Mouse (Mus musculus) liver, embryonic 15.5 days (tissue): ENCODE measurements around the gene Nt5c3b. TPM values are rescaled to one million over a fixed set of nuclear protein-coding genes. Genes with fewer than 3 reads are reported as not detected.

Source experiments
- ATAC-seq: fragments of 200-750 bp; cut with Nextera tagmentation; 2 replicates; pipeline ENCODE4 v1.8.0; 2017; ENCODE audit warnings: moderate number of reproducible peaks, mild to moderate bottlenecking, moderate library complexity; ENCODE audit not compliant: insufficient read depth
- H3K27ac ChIP-seq: fragments of 300-500 bp; sonication (generic); replicated peaks from 2 replicates; pipeline ENCODE4 v1.5.1; 2015; ENCODE audit warnings: mild to moderate bottlenecking, inconsistent platforms
- H3K27me3 ChIP-seq: fragments of 300-500 bp; sonication (generic); 2 replicates; pipeline ENCODE4 v1.6.1; 2015; ENCODE audit warnings: mild to moderate bottlenecking, inconsistent platforms
- H3K36me3 ChIP-seq: fragments of 300-500 bp; sonication (generic); replicated peaks from 2 replicates; pipeline ENCODE4 v1.6.1; 2015; ENCODE audit warnings: moderate library complexity, mild to moderate bottlenecking, inconsistent platforms
- H3K4me1 ChIP-seq: fragments of 300-500 bp; sonication (generic); replicated peaks from 2 replicates; pipeline ENCODE4 v1.6.1; 2015; ENCODE audit warnings: inconsistent platforms
- H3K4me2 ChIP-seq: fragments of 300-500 bp; sonication (generic); 2 replicates; pipeline ENCODE4 v1.6.1; 2015; ENCODE audit warnings: moderate library complexity, mild to moderate bottlenecking, inconsistent platforms
- H3K4me3 ChIP-seq: fragments of 300-500 bp; sonication (generic); replicated peaks from 2 replicates; pipeline ENCODE4 v1.5.1; 2015; ENCODE audit warnings: mild to moderate bottlenecking, inconsistent platforms
- H3K9ac ChIP-seq: fragments of 300-500 bp; sonication (generic); 2 replicates; pipeline ENCODE4 v1.6.1; 2015; ENCODE audit warnings: moderate library complexity, mild to moderate bottlenecking, inconsistent platforms
- H3K9me3 ChIP-seq: fragments of 300-500 bp; sonication (generic); replicated peaks from 2 replicates; pipeline ENCODE4 v1.6.1; 2016; ENCODE audit warnings: inconsistent platforms
- WGBS: fragments of 180-500 bp; shearing (Covaris S2); methylation state at CpG from one replicate; pipeline ENCODE4 v1.1.7; 2015; ENCODE audit warnings: mixed read lengths; ENCODE audit not compliant: insufficient replicate concordance; 5-methylcytosine and 5-hydroxymethylcytosine counted together
- polyA plus RNA-seq: library from polyadenylated mRNA; unstranded; fragments of >200 nt; fragmentation: Nextera tagmentation; extraction: Ambion mirVana; gene quantifications from 2 replicates; pipeline ENCODE4 v1.2.1, GENCODE M21; 2015

The Nt5c3b gene
- polyA plus RNA-seq, 1 experiment from 2014 or later: 17.7 TPM

DNA sequence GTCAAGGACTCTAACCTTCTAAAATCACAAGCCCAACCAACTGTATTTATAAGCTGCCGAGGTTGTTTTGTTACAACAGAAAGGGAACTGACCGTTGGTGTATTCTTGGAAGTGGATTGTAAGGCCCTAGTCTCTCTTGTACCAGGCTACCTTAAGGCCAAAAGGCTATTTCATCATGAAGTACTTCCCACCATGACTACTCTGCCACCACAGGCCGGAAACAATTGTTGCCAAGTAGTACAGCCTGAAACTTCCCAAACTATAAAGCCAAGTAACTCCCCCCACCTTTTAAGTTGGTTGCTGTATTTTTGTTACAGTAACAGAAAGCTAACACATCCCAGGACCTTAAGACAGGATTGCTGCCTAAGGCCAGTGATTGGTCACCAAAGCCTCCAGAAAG is 14.8 kb downstream of the Nt5c3b start:
- H3K9ac ChIP-seq: no peak overlapping the region
- H3K36me3 ChIP-seq: no peaks in the 10 kb centered on the region
- H3K27ac ChIP-seq: no peak overlapping the region
- H3K4me1 ChIP-seq: peaks cover 6% of the 10 kb centered on the region; the same call in 1 of the 2 replicates
- H3K9me3 ChIP-seq: no peaks in the 10 kb centered on the region
- no peak overlapping the region for H3K4me2 ChIP-seq
- ATAC-seq: no peak
- whole genome bisulfite sequencing: 55% methylated on average over 3 of the region's 3 CpGs
- no peak overlapping the region for H3K4me3 ChIP-seq
- H3K27me3 ChIP-seq: no peaks in the 10 kb centered on the region

DNA sequence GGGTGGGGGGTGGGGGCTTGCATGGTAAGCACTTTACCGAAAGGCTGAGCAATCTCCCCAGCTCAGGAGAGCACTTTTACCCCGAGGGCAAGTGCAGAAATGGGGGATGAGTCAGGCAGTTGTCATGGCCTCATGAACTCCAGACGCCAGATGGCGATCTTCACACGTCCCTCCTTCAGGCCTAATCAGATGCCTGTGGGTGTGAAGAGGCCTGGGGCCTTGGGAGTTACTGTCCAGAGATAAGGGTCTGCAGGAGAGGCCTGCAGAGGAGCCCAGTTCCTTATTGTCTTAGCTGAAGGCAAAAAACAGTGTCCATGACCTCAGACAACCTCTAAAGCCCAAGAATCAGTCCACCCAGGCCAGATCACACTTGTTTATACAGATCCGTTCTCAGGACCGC is 15.8 kb downstream of the Nt5c3b start:
- Histone ChIP-seq H3K9ac (no peak overlapping the region), H3K4me2 (no peak overlapping the region), H3K36me3 (no peaks in the 10 kb centered on the region), H3K27me3 (peaks cover 4% of the 10 kb centered on the region; the same call in 1 of the 2 replicates), H3K9me3 (no peaks in the 10 kb centered on the region), H3K4me1 (peaks cover 6% of the 10 kb centered on the region; the same call in 1 of the 2 replicates), H3K27ac (no peak overlapping the region), H3K4me3 (no peak overlapping the region)
- WGBS: 22% methylated on average over 7 of the region's 7 CpGs
- ATAC-seq: 0 out of 2 replicates have a peak, but pooled peaks have one; percentile 47

DNA sequence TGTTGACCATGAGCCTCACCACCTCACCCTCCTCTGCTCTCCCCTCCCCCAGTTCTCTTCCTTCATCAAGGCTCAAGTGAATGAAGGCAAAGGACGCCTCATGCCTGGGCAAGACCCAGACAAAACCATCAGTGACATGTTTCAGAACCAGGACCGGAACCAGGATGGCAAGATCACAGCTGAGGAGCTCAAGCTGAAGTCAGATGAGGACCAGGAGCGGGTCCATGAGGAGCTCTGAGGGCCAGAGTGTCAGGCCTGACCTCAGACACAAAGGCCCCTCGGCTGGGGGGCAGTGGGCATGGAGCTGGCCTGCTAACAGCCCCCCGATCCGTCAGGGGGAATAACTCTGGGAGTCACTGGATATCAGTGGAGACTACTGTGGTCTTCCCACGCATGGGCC is 17.8 kb downstream of the Nt5c3b start:
- no peaks in the 10 kb centered on the region for H3K36me3 ChIP-seq
- H3K27me3 ChIP-seq: peaks cover 8% of the 10 kb centered on the region; the same call in 1 of the 2 replicates
- no peaks in the 10 kb centered on the region for H3K9me3 ChIP-seq
- no peak overlapping the region for H3K27ac ChIP-seq
- no peak for ATAC-seq
- no peak overlapping the region for H3K9ac ChIP-seq
- H3K4me1 ChIP-seq: peaks cover 6% of the 10 kb centered on the region; the same call in 1 of the 2 replicates
- H3K4me3 ChIP-seq: no peak overlapping the region
- 73% methylated on average over 7 of the region's 7 CpGs for WGBS
- H3K4me2 ChIP-seq: no peak overlapping the region

DNA sequence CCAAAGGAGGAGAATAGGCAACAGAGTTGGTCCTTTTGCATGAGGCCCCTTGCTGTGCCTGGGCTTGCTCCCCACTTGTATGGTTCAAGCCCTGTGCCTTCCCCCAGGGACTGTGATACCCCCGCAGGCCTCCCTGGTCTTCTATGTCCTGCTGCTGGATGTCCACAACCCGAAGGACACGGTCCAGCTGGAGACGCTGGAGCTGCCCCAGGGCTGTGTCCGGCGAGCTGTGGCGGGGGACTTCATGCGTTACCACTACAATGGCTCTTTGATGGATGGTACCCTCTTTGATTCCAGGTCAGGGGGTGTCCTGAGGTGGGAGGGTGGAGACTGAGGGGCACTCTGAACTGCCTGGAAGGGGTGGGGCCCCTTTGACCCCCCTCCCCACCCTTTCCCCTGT is 20.1 kb downstream of the Nt5c3b start:
- H3K27ac ChIP-seq: no peak overlapping the region
- H3K4me1 ChIP-seq: peaks cover 6% of the 10 kb centered on the region; the same call in 1 of the 2 replicates
- H3K9me3 ChIP-seq: no peaks in the 10 kb centered on the region
- no peaks in the 10 kb centered on the region for H3K36me3 ChIP-seq
- H3K27me3 ChIP-seq: peaks cover 17% of the 10 kb centered on the region
- no peak overlapping the region for H3K4me2 ChIP-seq
- no peak overlapping the region for H3K4me3 ChIP-seq
- WGBS: 87% methylated on average over 8 of the region's 8 CpGs
- H3K9ac ChIP-seq: no peak overlapping the region
- ATAC-seq: no peak

DNA sequence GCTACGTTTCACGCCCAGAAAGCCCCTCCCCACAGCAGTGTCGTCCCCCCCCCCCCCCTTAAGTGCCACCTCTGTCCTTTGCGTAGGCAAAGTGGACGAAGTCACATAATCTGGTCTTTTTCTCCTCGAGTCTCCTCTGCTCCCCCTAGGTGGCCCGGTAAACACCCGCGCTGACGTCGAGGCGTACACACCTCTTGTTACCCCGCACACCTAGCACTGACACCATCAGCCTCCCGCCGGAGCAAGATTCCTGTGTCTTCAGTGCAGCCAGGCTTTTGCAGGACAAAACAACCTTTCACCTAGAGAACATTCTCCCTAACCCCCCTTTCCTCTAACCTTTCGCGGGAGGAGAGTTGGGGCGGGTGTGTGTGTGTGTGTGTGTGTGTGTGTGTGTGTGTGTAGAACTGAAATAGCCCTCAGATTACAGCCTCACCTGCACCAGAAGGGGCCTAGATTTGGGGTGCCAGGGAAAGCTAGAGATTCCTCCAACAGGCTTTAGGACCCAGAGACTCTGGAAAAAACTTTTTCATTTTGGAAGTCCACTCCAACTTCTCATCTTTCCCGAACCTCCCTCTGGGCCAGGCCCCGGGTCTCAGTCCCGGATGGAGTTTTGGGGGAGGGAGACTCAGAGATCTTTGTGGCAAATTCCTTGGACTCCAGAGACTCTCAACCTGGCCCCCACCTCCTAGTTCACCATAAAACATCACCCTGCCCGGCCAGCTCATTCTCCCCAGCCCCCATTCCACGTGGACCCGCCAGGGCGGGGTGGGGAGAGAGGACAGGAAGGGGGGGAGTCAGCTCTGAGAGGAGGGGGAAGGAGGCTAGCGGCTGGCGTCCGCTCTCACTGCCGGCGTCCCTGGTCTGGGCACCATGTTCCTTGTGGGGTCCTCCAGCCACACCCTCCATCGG is 26.4 kb downstream of the Nt5c3b start, which contains the start of gene Fkbp10:
Gene Fkbp10, plus strand, starts transcription at position 784 of the 909 bp plus-strand sequence.
- H3K9me3 ChIP-seq: no peaks in the 10 kb centered on the region
- H3K4me3 ChIP-seq: peak within 1 kb of the TSS; percentile 57
- peak within 1 kb of the TSS; percentile 67 for H3K4me2 ChIP-seq
- ATAC-seq: no peak; the same call in 1 of the 2 replicates
- peaks cover 13% of the 10 kb centered on the region for H3K4me1 ChIP-seq
- no peak within 1 kb of the TSS for H3K9ac ChIP-seq
- H3K36me3 ChIP-seq: no peaks in the 10 kb centered on the region
- WGBS: 3% methylated on average over 31 of the region's 31 CpGs
- H3K27ac ChIP-seq: peak within 1 kb of the TSS; percentile 24; the same call in 1 of the 2 replicates
- H3K27me3 ChIP-seq: peaks cover 62% of the 10 kb centered on the region

DNA sequence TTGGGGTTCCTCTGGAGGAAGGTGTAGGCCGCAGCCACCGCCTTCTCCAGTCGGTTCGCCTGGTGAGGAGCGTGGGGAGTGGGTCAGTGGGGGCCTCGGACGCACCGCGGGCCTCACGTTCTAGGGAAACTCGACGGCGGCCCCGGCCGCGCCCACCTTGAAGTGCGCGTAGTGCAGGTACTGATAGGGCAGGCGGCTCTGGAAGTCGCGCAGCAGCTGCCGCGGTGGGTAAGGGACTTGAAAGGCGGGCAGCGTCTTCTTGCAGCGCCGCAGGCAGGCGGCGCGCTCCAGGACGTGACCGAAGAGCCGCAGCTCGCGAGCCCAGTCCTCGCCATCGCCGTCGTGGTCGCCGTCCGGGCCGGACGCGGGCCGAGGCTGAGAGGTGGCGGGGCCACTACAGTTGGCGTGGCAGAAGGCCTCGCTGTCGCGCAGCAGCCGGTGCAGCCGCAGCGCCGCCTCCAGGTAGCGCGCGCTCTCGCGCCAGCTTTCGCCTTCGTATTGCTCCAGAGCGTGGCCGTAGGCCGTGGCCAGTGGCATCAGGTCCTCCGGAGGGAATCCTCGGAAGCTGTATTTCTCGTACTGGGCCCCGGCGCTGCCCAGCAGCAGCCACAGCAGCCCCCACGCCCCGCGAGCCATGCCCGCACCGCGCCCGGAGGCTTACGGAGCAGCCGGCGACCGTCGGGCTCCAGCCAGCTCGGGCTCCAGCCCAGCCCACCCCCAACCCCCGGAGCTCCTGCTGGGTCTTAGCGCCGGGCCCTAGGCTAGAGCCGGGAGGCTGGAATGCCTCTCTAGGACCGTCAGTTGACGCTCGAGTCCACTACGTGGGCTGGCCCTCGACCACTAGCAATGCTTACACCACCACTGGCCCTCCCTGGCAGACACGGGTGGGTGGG is 27.3 kb downstream of the Nt5c3b start, which contains the start of gene P3h4:
Gene P3h4, minus strand, starts transcription at position 816 of the 893 bp plus-strand sequence.
- peak within 1 kb of the TSS; percentile 21; the same call in 1 of the 2 replicates for H3K9ac ChIP-seq
- H3K4me2 ChIP-seq: peak within 1 kb of the TSS; percentile 67
- H3K9me3 ChIP-seq: no peaks in the 10 kb centered on the region
- peaks cover 62% of the 10 kb centered on the region for H3K27me3 ChIP-seq
- H3K27ac ChIP-seq: peak within 1 kb of the TSS; percentile 24; the same call in 1 of the 2 replicates
- ATAC-seq: peak; percentile 77
- peaks cover 13% of the 10 kb centered on the region for H3K4me1 ChIP-seq
- peak within 1 kb of the TSS; percentile 57 for H3K4me3 ChIP-seq
- 2% methylated on average over 93 of the region's 93 CpGs for WGBS
- H3K36me3 ChIP-seq: no peaks in the 10 kb centered on the region

DNA sequence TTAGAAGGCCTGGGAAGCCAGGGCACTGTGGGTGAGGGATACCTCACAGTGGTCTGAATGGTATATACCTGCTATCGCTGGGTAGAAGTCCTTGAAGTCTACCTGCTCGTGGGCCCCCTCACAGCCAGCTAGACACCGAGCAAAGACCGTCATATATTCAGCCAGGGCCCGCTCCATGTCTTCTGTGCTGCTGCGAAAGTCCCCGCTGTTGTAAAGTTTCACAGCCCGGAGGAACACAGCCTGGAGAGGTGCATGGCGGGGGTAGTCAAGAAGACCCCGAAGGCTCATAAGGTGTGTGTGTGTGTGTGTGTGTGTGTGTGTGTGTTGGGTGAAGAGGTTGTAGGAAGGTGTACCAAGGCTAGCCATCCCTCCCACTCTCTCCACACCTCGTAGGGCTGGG is 28.1 kb downstream of the Nt5c3b start:
- 69% methylated on average over 11 of the region's 11 CpGs for WGBS
- no peak for ATAC-seq
- Histone ChIP-seq H3K4me2 (peak overlapping the region; percentile 67), H3K9me3 (no peaks in the 10 kb centered on the region), H3K9ac (no peak overlapping the region), H3K4me1 (peaks cover 13% of the 10 kb centered on the region), H3K4me3 (peak overlapping the region; percentile 57), H3K27me3 (peaks cover 62% of the 10 kb centered on the region), H3K27ac (no peak overlapping the region), H3K36me3 (no peaks in the 10 kb centered on the region)

DNA sequence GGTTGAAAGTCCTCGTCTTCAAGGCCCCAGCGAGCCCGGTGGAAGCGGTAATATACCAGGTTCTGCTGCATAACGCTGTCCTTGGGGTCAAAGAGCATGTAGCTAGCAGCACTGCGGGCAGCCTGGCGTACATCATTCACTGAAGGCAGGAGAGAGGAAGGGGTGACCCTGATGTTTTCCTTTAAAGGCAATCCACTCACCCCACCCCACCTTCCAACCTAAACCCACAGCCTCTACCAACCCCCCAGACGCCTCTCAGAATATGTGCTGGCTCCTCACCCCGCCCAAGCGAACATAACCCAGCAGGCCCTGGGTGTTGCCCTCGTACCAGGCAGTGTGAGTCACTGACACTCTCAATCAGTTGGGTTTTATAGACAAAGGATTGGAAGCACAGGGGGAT is 29.9 kb downstream of the Nt5c3b start:
- Histone ChIP-seq H3K4me2 (no peak overlapping the region), H3K9me3 (no peaks in the 10 kb centered on the region), H3K27me3 (peaks cover 54% of the 10 kb centered on the region), H3K27ac (no peak overlapping the region), H3K36me3 (no peaks in the 10 kb centered on the region), H3K9ac (no peak overlapping the region), H3K4me1 (peaks cover 13% of the 10 kb centered on the region), H3K4me3 (no peak overlapping the region)
- WGBS: 53% methylated on average over 11 of the region's 11 CpGs
- no peak for ATAC-seq

DNA sequence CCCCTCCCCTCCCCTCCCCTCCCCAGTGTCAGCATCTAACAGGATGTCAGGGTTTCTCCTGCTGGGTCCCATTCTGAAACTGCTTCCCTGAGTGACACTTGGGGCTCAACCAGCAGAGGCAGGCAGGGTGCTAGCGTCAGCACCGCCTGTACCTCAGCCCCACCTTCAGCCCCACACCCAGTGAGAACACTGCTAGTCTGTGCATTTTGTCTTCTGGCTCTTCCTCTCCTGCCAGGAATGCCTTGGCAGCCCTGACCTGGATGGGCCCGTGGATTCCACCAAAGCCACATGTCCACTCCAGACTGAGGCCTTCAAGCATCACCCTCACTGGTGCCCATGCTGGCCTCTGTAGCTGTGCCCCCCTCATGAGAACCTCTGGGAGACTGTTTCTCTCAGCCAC is 31.9 kb downstream of the Nt5c3b start:
- Histone ChIP-seq H3K9me3 (no peaks in the 10 kb centered on the region), H3K9ac (no peak overlapping the region), H3K36me3 (no peaks in the 10 kb centered on the region), H3K4me3 (no peak overlapping the region), H3K27ac (no peak overlapping the region), H3K4me1 (peaks cover 9% of the 10 kb centered on the region), H3K27me3 (peaks cover 34% of the 10 kb centered on the region), H3K4me2 (no peak overlapping the region)
- 71% methylated on average over 3 of the region's 3 CpGs for WGBS
- no peak for ATAC-seq

DNA sequence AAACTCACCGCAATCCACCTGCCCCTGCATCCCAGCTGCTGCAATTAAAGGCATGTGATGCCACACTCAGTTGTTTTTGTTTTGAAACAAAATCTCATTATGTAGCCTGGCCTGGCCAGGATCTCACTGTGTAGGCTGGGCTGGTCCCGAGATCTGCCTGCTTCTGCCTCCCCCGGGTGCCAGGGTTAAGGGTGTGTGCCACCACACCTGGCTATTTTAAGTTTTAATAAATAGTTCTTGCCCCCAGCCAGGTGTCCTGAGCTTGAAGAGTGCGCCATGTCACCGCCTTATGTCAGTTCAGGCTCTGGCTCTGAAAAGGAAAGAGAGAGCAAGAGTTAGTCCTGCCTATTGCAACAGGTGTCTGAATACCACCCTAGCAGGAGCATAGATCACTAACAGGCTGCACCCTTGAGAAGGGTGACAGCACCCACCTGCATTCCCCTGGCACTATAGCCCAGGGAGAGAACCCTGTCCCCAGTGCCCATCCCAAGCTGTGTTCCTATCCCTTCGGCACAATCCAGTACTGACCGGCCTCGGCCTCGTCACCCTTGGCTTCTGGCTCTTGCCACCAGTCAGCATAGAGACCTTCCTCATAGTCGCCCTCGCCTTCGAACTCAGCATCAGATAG is 32.7 kb downstream of the Nt5c3b start:
- H3K36me3 ChIP-seq: no peaks in the 10 kb centered on the region
- ATAC-seq: no peak
- H3K4me3 ChIP-seq: no peak overlapping the region
- H3K27ac ChIP-seq: no peak overlapping the region
- 70% methylated on average over 12 of the region's 12 CpGs for WGBS
- no peak overlapping the region for H3K4me2 ChIP-seq
- no peak overlapping the region for H3K9ac ChIP-seq
- H3K27me3 ChIP-seq: peaks cover 26% of the 10 kb centered on the region
- H3K4me1 ChIP-seq: 0 out of 2 replicates have a peak, but pooled peaks cover 3% of the 10 kb centered on the region
- no peaks in the 10 kb centered on the region for H3K9me3 ChIP-seq
